Mouse (Mus musculus): ENCODE measurements around the gene Slc5a10.
A peak's percentile ranks its signal among the peaks of the same experiment; 100 is the strongest.
"Not testable (repeated sequence)": the region's sequence is repeated elsewhere in the genome, so short reads cannot be mapped to it uniquely, and the experiment has no call there.

The Slc5a10 gene

DNA sequence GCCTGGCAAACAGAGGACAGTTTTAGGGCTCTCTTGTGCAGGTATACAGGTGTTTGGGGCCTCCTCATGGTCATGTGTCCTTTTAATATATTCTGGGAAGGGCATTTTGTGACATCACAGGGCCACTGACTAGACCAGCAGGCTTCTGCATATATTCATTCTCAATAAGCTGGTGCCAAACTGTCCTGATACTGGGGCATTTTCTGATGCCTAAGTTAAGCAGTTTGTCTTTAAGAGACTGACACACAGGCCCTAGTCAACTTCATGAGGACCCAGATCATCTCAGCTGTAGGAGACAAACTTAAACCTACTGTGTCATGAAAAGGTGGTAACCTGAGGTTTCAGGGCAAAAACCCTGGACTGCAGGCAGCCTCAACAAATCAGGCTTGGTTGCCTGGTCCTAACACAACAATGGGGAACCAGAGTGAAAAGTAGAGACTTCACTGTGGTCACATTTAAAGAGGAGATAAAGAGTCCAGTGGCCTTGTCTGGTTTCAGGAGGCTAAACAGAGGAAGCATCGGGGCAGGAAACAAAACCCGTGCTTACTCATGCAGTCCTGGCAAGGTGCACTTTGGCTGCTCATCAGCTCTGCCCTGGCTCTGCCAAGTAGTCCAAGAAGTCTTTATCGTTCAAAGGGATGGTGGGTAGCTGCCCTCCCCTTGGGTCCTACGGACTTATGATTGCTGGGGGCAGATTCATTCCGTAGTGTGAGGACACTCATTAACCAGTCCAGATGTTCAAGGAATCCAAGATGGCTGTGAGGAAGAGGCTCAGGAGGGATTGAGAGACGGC lies 72.5 kb downstream of the Slc5a10 start:
- DNase-seq, result peak in 1 of 2 experiments; percentile 38

DNA sequence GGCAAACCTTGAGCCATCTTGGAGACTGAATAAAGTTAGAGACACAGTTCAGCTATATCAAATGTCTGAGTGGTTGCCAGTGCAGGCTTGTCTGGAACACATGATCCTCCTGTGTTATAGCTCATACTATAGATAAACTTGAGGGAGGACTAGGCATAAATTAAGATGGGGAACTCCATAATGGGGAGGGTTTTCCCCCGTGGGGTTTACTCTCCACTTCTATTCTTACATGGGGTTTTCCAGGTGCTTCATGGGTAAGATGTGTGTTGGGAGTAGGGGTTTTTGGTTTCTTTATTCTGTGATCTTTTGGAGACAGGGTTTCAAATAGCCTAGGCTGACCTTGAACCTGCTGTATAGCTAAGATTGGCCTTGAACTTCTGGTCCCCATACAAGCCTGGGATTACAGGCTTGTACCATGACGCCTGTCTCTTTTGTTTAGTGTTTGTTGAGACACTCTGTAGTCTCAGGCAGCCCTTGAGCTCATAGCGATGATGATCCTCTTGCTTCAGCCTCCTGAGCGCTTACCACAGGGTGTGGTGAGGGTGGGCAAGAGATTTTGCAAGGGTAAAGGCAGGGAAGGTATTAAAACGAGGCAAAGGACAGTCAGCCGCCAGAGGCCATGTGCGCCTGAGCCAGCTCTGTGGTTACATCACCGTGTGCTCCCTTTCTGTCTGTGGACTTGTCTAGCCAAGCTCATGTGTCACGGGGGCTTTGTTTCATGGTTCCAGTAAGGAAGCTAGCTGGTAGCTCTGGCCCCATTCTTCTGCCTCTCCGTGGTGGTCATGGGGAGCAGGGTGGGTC lies 73.3 kb downstream of the Slc5a10 start:
- DNase-seq, result no peak

DNA sequence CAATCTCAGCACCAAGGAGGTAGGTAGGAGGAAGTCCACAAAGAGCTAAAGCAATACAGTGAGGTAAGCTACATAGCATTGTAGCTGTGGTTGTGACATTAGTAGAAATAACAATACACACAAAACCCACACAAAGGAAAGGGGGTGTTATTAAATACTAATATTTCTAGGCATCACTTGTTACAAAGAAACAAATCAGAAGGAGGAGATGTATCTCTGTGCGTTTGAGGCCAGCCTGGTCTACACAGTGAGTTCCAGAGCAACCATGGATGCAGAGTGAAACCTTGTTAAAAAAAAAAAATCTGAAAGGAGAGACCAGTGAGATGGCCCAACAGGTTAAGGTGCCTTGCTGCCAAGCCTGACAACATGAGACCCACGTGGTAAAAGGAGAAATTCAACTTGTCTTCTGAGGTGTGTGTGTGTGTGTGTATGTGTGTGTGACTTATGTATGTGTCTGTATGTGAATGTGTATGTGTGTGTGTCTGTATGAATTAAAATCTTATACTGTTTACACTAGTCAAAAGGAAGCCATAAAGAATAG lies 74.1 kb downstream of the Slc5a10 start:
- DNase-seq, result no peak

DNA sequence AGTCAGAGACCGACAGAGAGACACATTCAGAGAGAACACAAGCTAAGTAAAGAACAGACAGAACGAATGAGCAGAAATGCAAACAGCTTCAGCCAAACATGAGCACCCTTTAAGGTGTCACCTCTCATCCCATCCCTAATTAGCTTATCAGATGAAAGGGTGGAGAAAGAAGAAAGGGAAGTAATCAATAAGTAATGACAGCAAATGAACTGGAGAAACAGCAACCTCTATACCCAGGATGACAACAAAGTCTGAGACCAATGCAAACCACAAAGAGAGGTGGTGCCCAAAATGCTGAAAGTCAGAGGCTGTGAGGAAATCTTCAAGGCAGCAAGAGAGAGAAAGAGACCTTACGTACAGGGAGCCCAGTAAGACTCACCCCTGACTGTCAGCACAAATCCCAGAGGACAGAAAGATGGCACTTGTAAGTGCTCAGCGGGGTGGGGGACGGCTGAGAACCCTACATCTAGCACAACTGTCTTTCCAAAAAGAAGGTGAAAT lies 75.2 kb downstream of the Slc5a10 start:
- DNase-seq, result no peak

DNA sequence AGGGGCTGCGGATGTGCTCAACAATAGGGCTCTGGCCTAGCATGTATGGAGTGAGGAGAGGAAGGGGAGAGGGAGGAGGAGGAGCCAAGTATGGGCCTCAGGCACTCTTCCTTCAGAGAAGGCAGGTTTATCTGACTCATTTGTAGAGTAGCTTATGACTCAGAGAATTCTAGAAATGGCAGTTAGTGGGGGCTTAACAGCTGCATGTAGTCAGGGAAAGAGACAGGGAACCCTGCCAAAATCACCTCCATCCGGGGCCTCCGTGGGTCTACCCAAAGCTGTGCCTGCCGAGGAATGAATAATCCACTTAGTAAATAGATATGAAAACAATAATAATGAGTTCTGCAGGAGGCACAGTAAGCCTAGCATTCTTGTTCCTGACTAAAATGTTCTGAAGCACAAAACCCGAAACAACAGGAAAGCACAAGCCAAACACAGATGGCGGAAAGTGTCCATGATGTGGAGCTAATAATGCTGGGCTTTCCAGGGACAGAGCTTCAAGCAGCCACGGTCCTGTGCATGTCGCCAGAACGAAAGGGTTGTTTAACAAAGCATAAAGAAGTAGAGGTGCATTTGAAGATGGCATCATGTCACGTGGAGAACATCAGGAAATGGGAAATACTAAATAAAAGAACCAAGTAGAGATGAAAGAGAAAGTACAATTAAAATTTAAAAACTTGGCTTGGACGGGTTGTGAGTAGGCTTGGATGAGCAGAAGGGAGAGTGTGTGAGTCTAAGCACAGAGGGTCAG lies 75.9 kb downstream of the Slc5a10 start:
- no peak for DNase-seq

DNA sequence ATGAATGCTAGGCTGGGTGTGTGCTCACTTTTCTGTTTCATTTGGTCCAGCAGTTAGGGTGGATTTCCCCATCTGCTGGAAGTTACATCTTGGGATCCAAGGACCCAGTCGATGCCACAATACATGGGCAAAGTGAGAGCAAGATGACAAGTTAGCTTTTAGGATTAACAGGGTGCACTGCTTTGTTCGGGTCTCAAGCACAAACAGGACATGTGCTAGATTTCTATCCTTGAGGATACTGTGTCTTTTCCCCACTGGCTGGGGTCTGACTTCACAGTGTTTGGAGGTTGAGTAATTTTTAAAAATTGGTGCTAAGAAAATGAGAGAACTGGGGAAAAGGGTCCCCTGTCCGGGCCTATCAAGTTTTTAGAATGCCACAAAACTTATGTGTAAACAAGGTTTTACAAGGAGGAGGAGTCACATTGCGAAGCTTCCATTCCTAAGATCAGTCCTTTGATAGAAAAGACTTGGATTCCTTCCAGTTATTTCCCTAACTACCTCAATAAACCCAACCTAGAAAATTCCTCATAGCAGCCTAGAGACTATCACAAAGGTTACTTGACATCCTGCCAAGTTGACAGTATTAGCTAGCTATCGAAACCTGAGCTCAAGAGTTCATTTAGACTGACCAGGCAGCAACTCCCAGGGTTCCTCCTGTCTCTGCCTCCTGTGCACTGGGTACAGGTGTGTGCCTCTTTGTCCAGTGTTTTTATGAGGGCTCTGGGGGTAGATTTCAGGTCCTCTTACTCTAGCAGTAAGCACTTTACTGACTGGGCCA lies 77.3 kb downstream of the Slc5a10 start:
- DNase-seq, result no peak

DNA sequence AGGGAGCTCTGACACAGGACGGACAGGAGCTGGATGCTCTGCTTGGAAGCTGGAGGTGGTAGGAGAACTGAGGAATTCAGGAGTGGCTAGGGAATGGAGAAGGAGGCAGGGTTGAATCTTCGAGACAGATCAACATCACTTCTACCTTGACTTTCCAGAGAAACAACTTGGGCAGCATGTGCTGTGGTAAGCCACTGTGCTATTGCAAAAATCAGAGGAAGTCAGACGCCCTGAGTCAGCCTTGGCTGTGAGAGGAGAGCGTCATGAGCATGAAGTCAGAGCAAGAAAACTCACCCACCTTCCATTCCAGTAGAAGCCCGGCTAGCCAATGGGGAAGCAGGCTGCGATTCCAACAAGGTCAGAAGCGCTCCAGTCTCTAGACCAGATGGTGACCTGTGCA lies 78.5 kb downstream of the Slc5a10 start:
- no peak for DNase-seq

DNA sequence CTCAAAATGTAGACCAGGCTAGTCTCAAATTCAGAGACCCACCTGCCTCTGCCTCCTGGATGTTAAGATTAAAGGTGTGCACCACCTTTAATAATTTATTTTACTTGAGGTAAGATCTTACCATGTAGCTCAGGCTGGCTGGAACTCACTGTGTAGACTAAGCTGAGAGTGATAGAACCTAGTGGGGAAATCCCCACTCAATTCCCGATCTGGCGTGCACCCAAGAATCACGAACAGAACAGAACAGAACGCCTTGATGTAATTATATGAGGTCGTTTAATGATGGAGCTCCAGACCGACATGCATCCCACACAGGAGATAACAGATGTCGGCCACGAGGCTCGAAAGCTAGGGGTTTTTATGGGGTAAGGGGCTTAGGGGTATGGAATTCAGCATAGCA lies 80.0 kb downstream of the Slc5a10 start:
- DNase-seq, result not testable (repeated sequence)

DNA sequence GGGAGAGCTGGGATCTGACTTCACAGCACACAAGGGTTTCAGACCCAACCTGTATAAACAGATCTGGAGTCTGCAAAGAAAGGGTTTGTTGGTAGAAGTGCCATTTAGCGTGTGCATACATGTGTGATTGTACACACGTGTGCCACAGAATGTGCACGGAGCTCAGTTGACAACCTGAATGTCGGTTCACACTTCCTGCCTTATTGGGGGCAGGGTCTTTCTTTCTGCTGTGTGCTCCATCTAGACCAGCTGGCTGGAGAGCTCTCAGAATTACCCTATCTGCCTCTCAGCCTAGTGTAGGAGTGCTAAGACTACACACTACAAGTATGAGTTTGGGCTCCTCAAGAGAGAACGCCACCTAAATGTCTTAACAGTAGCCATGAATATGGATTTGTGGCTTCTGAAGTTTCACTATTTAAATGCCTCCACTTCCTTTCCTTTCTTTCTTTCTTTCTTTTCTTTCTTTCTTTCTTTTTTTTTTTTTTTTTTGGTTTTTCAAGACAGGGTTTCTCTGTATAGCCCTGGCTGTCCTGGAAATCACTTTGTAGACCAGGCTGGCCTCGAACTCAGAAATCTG lies 80.9 kb downstream of the Slc5a10 start:
- no peak for DNase-seq

DNA sequence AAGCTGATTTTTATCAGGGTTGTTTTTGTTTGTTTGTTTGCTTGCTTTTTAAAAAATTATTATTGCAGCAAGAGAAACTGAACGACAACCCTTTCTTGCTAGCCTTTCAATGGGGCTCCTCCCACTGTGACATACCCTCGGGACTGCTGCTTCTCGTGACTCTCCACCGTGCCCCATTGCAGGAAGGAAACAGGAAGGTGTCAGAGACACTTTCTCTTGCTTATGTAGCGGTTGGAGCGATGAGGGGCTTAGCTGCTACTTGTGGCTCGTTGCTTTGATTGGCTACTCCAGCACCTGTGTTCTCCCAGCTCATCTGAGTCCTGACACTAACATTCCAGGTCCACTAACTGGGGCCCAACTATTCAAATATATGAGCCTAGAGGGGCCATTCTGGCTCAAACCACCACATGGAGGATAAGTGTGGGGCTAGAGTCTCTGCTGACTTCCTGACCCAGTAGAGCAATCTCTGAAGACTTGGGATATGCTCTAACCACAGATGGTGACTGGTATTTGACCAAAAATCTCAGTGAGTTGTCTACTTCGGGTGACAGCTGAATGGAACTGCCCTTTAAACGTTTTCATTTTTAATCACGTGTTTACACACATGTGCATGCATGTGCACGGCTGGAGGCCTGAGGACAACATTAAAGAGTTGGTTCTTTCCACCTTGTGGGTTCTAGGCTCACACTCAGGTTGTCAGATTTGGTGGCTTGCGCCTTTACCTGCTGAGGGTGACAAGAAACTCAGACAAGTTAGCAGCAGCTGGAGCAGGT lies 81.7 kb downstream of the Slc5a10 start:
- DNase-seq, result no peak

DNA sequence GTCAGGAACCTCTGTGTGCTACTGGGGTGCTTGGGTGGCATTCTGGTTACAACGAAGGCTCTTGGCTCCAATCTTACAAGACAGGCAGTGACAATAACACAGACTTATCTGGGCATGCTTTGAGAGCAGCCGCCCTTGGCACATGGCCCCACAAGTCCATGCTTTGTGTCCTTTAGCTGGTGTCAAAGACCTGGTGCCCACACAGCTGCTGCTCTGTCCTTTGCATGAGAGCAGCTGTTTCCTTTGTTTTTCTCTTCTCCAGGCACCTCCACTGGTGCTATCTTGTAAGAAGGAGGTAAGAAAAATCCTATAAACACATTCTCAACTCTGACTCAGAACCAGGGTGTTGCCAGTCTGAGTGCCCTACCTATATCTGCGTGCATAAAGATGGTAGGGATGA lies 82.8 kb downstream of the Slc5a10 start:
- DNase-seq, result no peak

DNA sequence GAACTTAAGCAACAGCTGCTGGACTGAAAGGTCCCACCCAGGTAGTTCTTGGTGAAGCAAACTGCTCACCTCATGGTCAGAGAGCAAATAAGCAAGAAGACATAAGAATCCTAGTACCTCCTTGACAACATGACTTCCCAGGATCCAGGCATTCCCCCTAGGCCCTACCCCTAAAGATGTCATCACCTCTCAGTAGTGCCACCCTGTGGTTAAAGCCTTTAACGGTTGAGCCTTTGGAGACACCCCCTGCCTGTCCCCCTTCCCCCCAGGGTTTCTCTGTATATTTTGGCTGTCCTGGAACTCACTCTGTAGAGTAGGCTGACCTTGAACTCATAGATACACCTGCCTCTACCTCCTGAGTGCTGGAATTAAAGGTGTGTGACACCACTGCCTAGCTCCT lies 83.2 kb downstream of the Slc5a10 start:
- no peak for DNase-seq

DNA sequence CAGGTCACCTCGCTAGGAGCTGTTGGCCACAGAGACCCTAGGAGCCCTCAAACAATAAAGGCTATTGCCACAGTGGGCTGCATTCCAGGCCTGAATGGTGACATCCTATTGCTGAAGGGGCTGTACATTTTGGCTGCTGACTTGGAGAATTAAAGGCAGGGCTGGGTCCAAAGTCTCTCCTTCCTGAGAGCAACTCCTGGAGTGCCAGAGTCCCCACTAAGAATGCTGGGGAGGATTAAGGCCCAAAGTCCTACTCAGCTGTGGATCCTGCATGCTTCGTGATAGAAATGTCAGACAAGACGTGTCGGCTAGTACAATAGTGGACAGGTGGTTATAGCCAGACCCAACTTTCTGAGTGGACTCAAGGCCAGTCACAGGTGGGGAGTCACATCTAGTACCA lies 84.3 kb downstream of the Slc5a10 start:
- not testable (repeated sequence) for DNase-seq

DNA sequence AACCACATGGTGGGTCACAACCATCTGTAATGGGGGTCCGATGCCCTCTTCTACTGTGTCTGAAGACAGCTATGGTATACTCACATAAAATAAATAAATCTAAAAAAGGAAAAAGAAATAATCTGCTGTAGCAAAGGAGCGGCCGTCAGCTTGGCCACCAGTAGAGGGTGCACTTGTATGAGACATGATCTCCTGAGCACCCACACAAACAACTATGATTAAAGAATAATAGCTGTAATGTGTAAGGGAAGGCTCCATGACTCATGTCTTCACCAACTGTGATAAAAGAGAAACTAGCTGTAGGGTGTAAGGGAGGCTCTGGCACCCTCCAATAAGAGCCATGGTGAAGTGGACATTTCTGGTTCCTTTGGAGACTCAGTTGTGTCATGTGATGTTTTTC lies 91.0 kb downstream of the Slc5a10 start:
- DNase-seq, result peak; percentile 41 to 44

DNA sequence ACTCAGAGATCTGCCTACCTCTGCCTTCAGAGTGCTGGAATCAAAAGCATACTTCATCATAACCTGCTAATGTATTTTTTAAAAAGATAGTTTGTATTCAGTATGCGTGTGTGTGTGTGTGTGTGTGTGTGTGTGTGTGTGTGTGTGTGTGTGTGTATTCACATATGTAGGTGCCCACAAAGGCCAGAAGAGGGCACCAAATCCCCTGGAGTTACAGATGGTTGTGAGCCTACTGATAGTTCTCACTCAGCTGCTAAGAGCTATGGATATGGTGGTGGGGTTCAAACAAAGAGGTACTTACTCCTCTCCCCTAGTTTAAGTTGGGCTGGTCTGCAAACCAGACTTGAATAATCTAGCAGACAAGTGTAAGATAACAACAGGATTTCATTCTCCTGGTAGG lies 94.1 kb downstream of the Slc5a10 start:
- no peak for DNase-seq

DNA sequence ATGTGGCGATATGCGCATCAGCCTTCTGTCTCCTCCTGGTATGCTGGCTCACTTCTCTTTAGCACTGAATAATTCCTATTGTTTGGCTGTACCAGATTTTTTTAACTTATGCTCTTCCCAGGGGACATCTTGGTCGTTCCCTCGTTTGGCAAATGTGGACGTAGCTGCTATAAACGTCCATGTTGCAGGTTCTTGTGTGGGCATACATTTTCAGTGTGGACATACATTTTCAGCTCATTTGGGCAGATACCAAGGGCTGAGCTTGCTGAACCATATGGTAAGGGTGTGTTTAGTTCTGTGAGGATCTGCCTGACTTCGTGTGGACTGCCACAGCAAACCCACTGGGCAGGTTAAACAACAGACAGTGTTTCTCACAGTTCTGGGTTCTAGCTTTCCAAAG lies 95.5 kb downstream of the Slc5a10 start:
- DNase-seq, result no peak
